Mouse (Mus musculus): ENCODE results near the gene 9130230L23Rik. TPM values are rescaled to one million over a fixed set of nuclear protein-coding genes. Genes with fewer than 3 reads are reported as not detected.
A peak's percentile ranks its signal among the peaks of the same experiment; 100 is the strongest.

Gene 9130230L23Rik
- polyA plus RNA-seq, 1 experiment from 2014 or later: 1.9 TPM

GRCm38 (mm10) chr5:65950679-65951512, 53.2 kb downstream of the 9130230L23Rik start:
- WGBS: 69% methylated on average over 18 of the region's 18 CpGs
- H3K9ac ChIP-seq (ENCODE audit: low read length): no peak overlapping the region
- no peaks in the 10 kb centered on the region for H3K36me3 ChIP-seq (ENCODE audit: control insufficient read depth, insufficient read depth, low read length)
- H3K4me1 ChIP-seq (ENCODE audit: control insufficient read depth, insufficient read depth, low read length): no peaks in the 10 kb centered on the region
- H3K4me3 ChIP-seq (replicated peaks; ENCODE audit: low read length): no peak overlapping the region
- H3K9me3 ChIP-seq (replicated peaks; ENCODE audit: control insufficient read depth, low read length): no peaks in the 10 kb centered on the region
- H3K4me2 ChIP-seq (ENCODE audit: low read depth, low read length): no peak overlapping the region
- ATAC-seq (ENCODE audit: insufficient read depth, low FRiP score): no peak
- H3K27me3 ChIP-seq (ENCODE audit: control insufficient read depth, insufficient read depth, low read length): no peaks in the 10 kb centered on the region
- H3K27ac ChIP-seq (ENCODE audit: low read length): no peak overlapping the region

DNA sequence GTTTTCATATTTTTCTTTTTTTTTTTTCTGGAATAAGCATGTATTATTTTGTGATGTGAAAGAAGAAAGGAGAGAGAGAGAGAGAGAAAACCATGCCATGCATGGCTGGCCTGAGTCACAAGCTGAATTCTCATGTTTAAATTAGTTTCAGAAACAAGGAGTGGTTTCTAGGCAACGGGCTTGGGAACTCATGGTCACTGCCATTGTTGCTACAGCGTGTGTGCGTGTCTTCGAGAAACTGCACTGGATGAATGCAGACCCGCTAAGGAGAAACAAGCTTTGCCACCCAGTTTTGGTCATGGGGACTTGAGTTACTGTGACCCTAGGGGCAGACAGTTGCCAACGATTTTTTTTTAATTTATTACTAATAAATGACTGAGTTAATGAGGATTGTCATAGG, 53.8 kb downstream of the 9130230L23Rik start:
- no peaks in the 10 kb centered on the region for H3K36me3 ChIP-seq (ENCODE audit: control insufficient read depth, insufficient read depth, low read length)
- no peak overlapping the region for H3K9ac ChIP-seq (ENCODE audit: low read length)
- no peaks in the 10 kb centered on the region for H3K27me3 ChIP-seq (ENCODE audit: control insufficient read depth, insufficient read depth, low read length)
- WGBS: 50% methylated on average over 6 of the region's 6 CpGs
- H3K4me1 ChIP-seq (ENCODE audit: control insufficient read depth, insufficient read depth, low read length): no peaks in the 10 kb centered on the region
- 0 out of 2 replicates have a peak, but pooled peaks have one; percentile 5 for ATAC-seq (ENCODE audit: insufficient read depth, low FRiP score)
- H3K4me2 ChIP-seq (ENCODE audit: low read depth, low read length): no peak overlapping the region
- no peak overlapping the region for H3K27ac ChIP-seq (ENCODE audit: low read length)
- no peak overlapping the region for H3K4me3 ChIP-seq (replicated peaks; ENCODE audit: low read length)
- no peaks in the 10 kb centered on the region for H3K9me3 ChIP-seq (replicated peaks; ENCODE audit: control insufficient read depth, low read length)

DNA sequence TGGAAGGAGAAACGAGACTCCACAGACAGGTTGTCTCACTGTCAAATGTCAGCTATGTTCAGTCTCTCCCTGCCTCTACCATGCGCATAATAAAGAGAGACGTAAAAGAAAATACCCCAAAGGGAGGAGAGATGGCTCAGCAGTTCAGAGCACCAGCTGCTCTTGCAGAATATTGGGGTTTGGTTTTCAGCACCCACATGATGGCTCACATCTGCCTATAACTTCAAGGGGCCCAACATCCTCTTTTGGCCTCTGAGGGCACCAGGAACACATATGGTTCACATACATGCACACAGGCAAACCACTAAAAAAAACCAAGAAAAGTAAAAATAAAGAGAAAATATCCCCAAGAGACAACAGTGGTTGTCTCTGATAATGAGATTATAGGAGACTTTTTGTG, 54.3 kb downstream of the 9130230L23Rik start:
- H3K4me3 ChIP-seq (replicated peaks; ENCODE audit: low read length): no peak overlapping the region
- no peak overlapping the region for H3K9ac ChIP-seq (ENCODE audit: low read length)
- H3K27ac ChIP-seq (ENCODE audit: low read length): no peak overlapping the region
- H3K4me2 ChIP-seq (ENCODE audit: low read depth, low read length): no peak overlapping the region
- H3K27me3 ChIP-seq (ENCODE audit: control insufficient read depth, insufficient read depth, low read length): no peaks in the 10 kb centered on the region
- no peak for ATAC-seq (ENCODE audit: insufficient read depth, low FRiP score)
- H3K9me3 ChIP-seq (replicated peaks; ENCODE audit: control insufficient read depth, low read length): no peaks in the 10 kb centered on the region
- no peaks in the 10 kb centered on the region for H3K36me3 ChIP-seq (ENCODE audit: control insufficient read depth, insufficient read depth, low read length)
- 78% methylated on average over 3 of the region's 3 CpGs for WGBS
- H3K4me1 ChIP-seq (ENCODE audit: control insufficient read depth, insufficient read depth, low read length): no peaks in the 10 kb centered on the region

GRCm38 (mm10) chr5:65941145-65941544, 62.9 kb downstream of the 9130230L23Rik start:
- no peak overlapping the region for H3K9ac ChIP-seq (ENCODE audit: low read length)
- H3K9me3 ChIP-seq (replicated peaks; ENCODE audit: control insufficient read depth, low read length): no peaks in the 10 kb centered on the region; the same call in 1 of the 2 replicates
- no peak for ATAC-seq (ENCODE audit: insufficient read depth, low FRiP score)
- no peaks in the 10 kb centered on the region for H3K27me3 ChIP-seq (ENCODE audit: control insufficient read depth, insufficient read depth, low read length)
- 57% methylated on average over 4 of the region's 4 CpGs for WGBS
- H3K27ac ChIP-seq (ENCODE audit: low read length): no peak overlapping the region
- H3K4me2 ChIP-seq (ENCODE audit: low read depth, low read length): no peak overlapping the region
- no peaks in the 10 kb centered on the region for H3K36me3 ChIP-seq (ENCODE audit: control insufficient read depth, insufficient read depth, low read length)
- no peak overlapping the region for H3K4me3 ChIP-seq (replicated peaks; ENCODE audit: low read length)
- H3K4me1 ChIP-seq (ENCODE audit: control insufficient read depth, insufficient read depth, low read length): no peaks in the 10 kb centered on the region

- Histone ChIP-seq H3K4me3 (replicated peaks; ENCODE audit: low read length) (no peak overlapping the region), H3K9me3 (replicated peaks; ENCODE audit: control insufficient read depth, low read length) (no peaks in the 10 kb centered on the region), H3K4me2 (ENCODE audit: low read depth, low read length) (no peak overlapping the region), H3K9ac (ENCODE audit: low read length) (no peak overlapping the region), H3K27ac (ENCODE audit: low read length) (no peak overlapping the region), H3K4me1 (ENCODE audit: control insufficient read depth, insufficient read depth, low read length) (no peaks in the 10 kb centered on the region), H3K27me3 (ENCODE audit: control insufficient read depth, insufficient read depth, low read length) (no peaks in the 10 kb centered on the region), H3K36me3 (ENCODE audit: control insufficient read depth, insufficient read depth, low read length) (no peaks in the 10 kb centered on the region)
- peak; percentile 76; the same call in 1 of the 2 replicates for ATAC-seq (ENCODE audit: insufficient read depth, low FRiP score)
- WGBS: 44% methylated on average over 9 of the region's 9 CpGs
These were observed 65.9 kb downstream of the 9130230L23Rik start for GRCm38 (mm10) chr5:65937998-65938715.

DNA sequence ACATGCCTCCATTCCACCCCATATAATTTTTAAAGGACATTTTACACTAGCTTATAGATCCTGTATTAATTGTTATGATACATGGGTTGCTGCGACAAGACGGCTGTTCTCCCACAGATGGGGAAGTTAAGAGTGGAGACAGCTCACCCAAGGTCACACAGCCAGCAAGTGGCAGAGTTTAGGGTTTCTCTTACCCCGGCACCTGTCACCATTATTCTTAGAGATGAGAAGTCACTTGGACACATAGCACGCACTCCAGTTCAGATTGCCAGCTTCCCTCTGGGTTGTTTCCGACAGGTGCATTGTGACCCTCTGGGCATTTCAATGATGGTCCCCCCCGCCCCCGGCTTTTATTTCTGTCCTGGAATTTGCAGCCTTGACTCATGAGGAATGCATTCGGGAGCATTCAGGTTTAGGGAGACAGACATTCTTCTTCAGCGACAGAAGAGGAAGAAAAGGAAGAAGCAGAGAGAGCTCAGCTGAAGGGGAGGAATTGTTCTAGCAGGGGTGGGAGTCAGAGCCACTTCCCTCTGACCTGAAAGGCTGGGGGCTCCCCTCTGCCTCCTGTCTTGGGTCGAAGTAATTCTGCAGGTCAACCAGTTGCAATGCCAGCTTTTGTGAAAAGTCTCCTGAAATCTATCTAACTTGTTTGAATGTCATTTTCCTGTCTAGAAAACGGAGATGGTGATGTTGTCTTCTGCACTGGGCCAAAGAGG, 66.9 kb downstream of the 9130230L23Rik start:
- Histone ChIP-seq H3K9me3 (replicated peaks; ENCODE audit: control insufficient read depth, low read length) (no peaks in the 10 kb centered on the region), H3K4me2 (ENCODE audit: low read depth, low read length) (no peak overlapping the region), H3K9ac (ENCODE audit: low read length) (no peak overlapping the region), H3K4me3 (replicated peaks; ENCODE audit: low read length) (no peak overlapping the region), H3K36me3 (ENCODE audit: control insufficient read depth, insufficient read depth, low read length) (no peaks in the 10 kb centered on the region), H3K27me3 (ENCODE audit: control insufficient read depth, insufficient read depth, low read length) (no peaks in the 10 kb centered on the region), H3K4me1 (ENCODE audit: control insufficient read depth, insufficient read depth, low read length) (no peaks in the 10 kb centered on the region), H3K27ac (ENCODE audit: low read length) (no peak overlapping the region)
- ATAC-seq (ENCODE audit: insufficient read depth, low FRiP score): no peak
- WGBS: 60% methylated on average over 11 of the region's 11 CpGs

DNA sequence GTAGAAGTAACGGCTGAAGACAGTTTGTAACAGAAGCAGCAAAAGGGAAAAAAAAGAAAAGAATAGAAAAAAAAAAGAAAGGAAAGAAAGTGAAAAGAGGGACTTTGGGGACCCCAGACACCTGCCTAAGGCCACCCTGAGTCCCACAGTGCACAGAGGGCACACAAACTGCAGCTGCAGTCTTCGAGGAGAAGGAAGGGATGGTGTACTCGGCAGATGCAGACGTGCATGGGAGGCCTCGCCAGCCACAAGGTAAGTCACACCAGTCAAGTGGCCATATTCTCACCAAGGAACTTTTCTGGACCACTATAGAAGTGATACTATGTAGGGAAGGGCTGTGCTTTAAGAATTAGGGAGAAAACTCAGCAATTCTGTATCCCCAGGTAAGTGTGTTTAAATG, 69.3 kb downstream of the 9130230L23Rik start, which contains the start of gene Chrna9:
Gene Chrna9 (plus strand): TSS at position 139 of the 400 bp plus-strand sequence.
- Histone ChIP-seq H3K4me2 (ENCODE audit: low read depth, low read length) (no peak within 1 kb of the TSS), H3K4me1 (ENCODE audit: control insufficient read depth, insufficient read depth, low read length) (no peaks in the 10 kb centered on the region), H3K27ac (ENCODE audit: low read length) (no peak within 1 kb of the TSS), H3K36me3 (ENCODE audit: control insufficient read depth, insufficient read depth, low read length) (no peaks in the 10 kb centered on the region), H3K9me3 (replicated peaks; ENCODE audit: control insufficient read depth, low read length) (no peaks in the 10 kb centered on the region), H3K27me3 (ENCODE audit: control insufficient read depth, insufficient read depth, low read length) (no peaks in the 10 kb centered on the region), H3K4me3 (replicated peaks; ENCODE audit: low read length) (no peak within 1 kb of the TSS), H3K9ac (ENCODE audit: low read length) (no peak within 1 kb of the TSS)
- WGBS: 83% methylated on average over 5 of the region's 5 CpGs
- ATAC-seq (ENCODE audit: insufficient read depth, low FRiP score): no peak

DNA sequence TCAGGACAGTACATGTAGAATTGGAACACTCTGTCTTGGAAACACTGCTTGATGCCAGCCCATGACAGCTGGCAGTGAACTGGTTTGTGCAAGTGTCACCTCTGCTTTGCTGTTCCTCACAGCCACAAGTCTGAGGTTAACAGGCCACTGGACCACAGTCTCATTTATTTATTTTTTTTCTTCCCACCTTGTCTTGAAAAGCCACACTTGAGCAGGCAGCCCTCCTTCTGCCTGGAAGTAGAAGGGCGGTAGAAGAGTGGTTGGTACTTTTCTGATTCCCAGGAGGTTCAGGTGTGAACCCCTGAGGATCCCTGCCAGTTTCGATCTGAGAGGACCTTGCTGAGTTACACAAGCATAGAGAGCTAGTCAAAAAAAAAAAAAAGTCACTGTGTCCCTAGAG, 70.3 kb downstream of the 9130230L23Rik start:
- Histone ChIP-seq H3K4me2 (ENCODE audit: low read depth, low read length) (no peak overlapping the region), H3K27me3 (ENCODE audit: control insufficient read depth, insufficient read depth, low read length) (no peaks in the 10 kb centered on the region), H3K36me3 (ENCODE audit: control insufficient read depth, insufficient read depth, low read length) (no peaks in the 10 kb centered on the region), H3K9me3 (replicated peaks; ENCODE audit: control insufficient read depth, low read length) (no peaks in the 10 kb centered on the region), H3K9ac (ENCODE audit: low read length) (no peak overlapping the region), H3K27ac (ENCODE audit: low read length) (no peak overlapping the region), H3K4me3 (replicated peaks; ENCODE audit: low read length) (no peak overlapping the region), H3K4me1 (ENCODE audit: control insufficient read depth, insufficient read depth, low read length) (no peaks in the 10 kb centered on the region)
- 83% methylated on average over 2 of the region's 2 CpGs for WGBS
- ATAC-seq (ENCODE audit: insufficient read depth, low FRiP score): no peak

DNA sequence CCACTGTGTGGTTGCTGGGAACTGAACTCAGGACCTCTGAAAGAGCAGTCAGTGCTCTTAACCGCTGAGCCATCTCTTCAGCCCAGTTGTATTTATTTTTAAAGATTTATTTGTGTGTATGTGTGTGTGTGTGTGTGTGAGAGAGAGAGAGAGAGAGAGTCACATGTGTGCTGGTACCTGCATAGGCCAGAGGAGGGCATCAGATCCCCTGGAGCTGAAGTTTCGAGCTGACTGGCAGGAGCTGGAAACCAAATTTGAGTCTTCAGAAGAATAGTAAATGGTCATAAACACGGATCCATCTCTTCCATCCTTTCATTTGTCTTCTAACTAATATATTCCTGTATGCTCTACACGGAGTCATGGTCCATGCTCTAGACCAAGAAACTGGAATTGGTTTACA, 70.8 kb downstream of the 9130230L23Rik start:
- no peaks in the 10 kb centered on the region for H3K36me3 ChIP-seq (ENCODE audit: control insufficient read depth, insufficient read depth, low read length)
- no peaks in the 10 kb centered on the region for H3K9me3 ChIP-seq (replicated peaks; ENCODE audit: control insufficient read depth, low read length)
- no peaks in the 10 kb centered on the region for H3K27me3 ChIP-seq (ENCODE audit: control insufficient read depth, insufficient read depth, low read length)
- no peak for ATAC-seq (ENCODE audit: insufficient read depth, low FRiP score)
- no peaks in the 10 kb centered on the region for H3K4me1 ChIP-seq (ENCODE audit: control insufficient read depth, insufficient read depth, low read length)
- H3K27ac ChIP-seq (ENCODE audit: low read length): no peak overlapping the region
- H3K4me3 ChIP-seq (replicated peaks; ENCODE audit: low read length): no peak overlapping the region
- WGBS: 83% methylated on average over 4 of the region's 4 CpGs
- no peak overlapping the region for H3K4me2 ChIP-seq (ENCODE audit: low read depth, low read length)
- H3K9ac ChIP-seq (ENCODE audit: low read length): no peak overlapping the region

Data from stomach, embryonic 16.5 days (tissue).